Mouse (Mus musculus): ENCODE results near the gene Abhd17c.

GRCm38 (mm10) chr7:84192256-84192655, 40.6 kb upstream of the Abhd17c start:
- TF ChIP-seq CTCF (IDR thresholded peaks at IDR 0.05; ENCODE audit: extremely low read depth, insufficient read depth, insufficient read length, insufficient replicate concordance), result no peak
- no peak for TF ChIP-seq POLR2A (IDR thresholded peaks at IDR 0.05; ENCODE audit: low read depth, low read length)

Data from spleen, adult 2 months (tissue).